ENCODE assay signal across 7 mouse cellular contexts in genomic region chr2:39226731-39227130, GRCm38 (mm10). TPM values are rescaled to one million over a fixed set of nuclear protein-coding genes. Genes with fewer than 3 reads are reported as not detected.
A peak's percentile ranks its signal among the peaks of the same experiment; 100 is the strongest.
DNase-seq lines count a peak whose midpoint lies in the region; ATAC-seq and TF ChIP-seq lines count a peak whose summit lies in the region.

No protein-coding gene starts in this region.

- no peak for ATAC-seq in lung, embryonic 15.5 days (ENCODE audit: borderline replicate concordance, extremely low read depth, low FRiP score, low TSS enrichment)
- peak; percentile 3; the same call in 1 of the 2 replicates for ATAC-seq in forebrain, embryonic 11.5 days (replicated peaks; ENCODE audit: low FRiP score)
- ATAC-seq in limb, embryonic 13.5 days (ENCODE audit: low FRiP score, low read depth) = no peak
- no peak for ATAC-seq in stomach, embryonic 15.5 days (ENCODE audit: insufficient read depth, low FRiP score, low read depth)

- H3K9me3 ChIP-seq in lung, embryonic 15.5 days = no peaks in the 10 kb centered on the region
- H3K9me3 ChIP-seq in forebrain, embryonic 11.5 days (ENCODE audit: control insufficient read depth, low read length) = no peaks in the 10 kb centered on the region
- H3K9me3 ChIP-seq in limb, embryonic 13.5 days = no peaks in the 10 kb centered on the region
- no peaks in the 10 kb centered on the region for H3K9me3 ChIP-seq in stomach, embryonic 15.5 days

- no peak overlapping the region for H3K27ac ChIP-seq in lung, embryonic 15.5 days
- H3K27ac ChIP-seq in forebrain, embryonic 11.5 days (ENCODE audit: low read depth, low read length) = no peak overlapping the region
- no peak overlapping the region; the same call in 1 of the 2 replicates for H3K27ac ChIP-seq in limb, embryonic 13.5 days
- H3K27ac ChIP-seq in stomach, embryonic 15.5 days = no peak overlapping the region; the same call in 1 of the 2 replicates

- H3K36me3 ChIP-seq in lung, embryonic 15.5 days = no peaks in the 10 kb centered on the region
- no peaks in the 10 kb centered on the region for H3K36me3 ChIP-seq in forebrain, embryonic 11.5 days (ENCODE audit: control insufficient read depth, insufficient read depth, low read length)
- no peaks in the 10 kb centered on the region for H3K36me3 ChIP-seq in limb, embryonic 13.5 days
- H3K36me3 ChIP-seq in stomach, embryonic 15.5 days = no peaks in the 10 kb centered on the region

- H3K27me3 ChIP-seq in lung, embryonic 15.5 days = no peaks in the 10 kb centered on the region
- H3K27me3 ChIP-seq in forebrain, embryonic 11.5 days (ENCODE audit: control insufficient read depth, insufficient read depth, low read length) = no peaks in the 10 kb centered on the region
- H3K27me3 ChIP-seq in limb, embryonic 13.5 days = no peaks in the 10 kb centered on the region
- H3K27me3 ChIP-seq in stomach, embryonic 15.5 days (replicated peaks) = no peaks in the 10 kb centered on the region

- TF ChIP-seq POLR2A in lung, adult 2 months (IDR thresholded peaks at IDR 0.05; ENCODE audit: borderline replicate concordance, extremely low read depth, low read depth, low read length) = no peak

- peak overlapping the region; percentile 17; the same call in 1 of the 2 replicates for H3K9ac ChIP-seq in lung, embryonic 15.5 days
- H3K9ac ChIP-seq in forebrain, embryonic 11.5 days (ENCODE audit: low read length) = peak overlapping the region; percentile 84; the same call in 1 of the 2 replicates
- peak overlapping the region; percentile 94 for H3K9ac ChIP-seq in limb, embryonic 13.5 days
- no peak overlapping the region for H3K9ac ChIP-seq in stomach, embryonic 15.5 days

- H3K4me1 ChIP-seq in lung, embryonic 15.5 days = peaks cover 12% of the 10 kb centered on the region
- H3K4me1 ChIP-seq in lung, adult 2 months (ENCODE audit: control insufficient read depth, insufficient read depth, low read length) = peaks cover 7% of the 10 kb centered on the region
- H3K4me1 ChIP-seq in forebrain, embryonic 11.5 days (replicated peaks; ENCODE audit: control insufficient read depth, insufficient read depth, low read length) = peaks cover 4% of the 10 kb centered on the region
- H3K4me1 ChIP-seq in limb, embryonic 13.5 days = peaks cover 15% of the 10 kb centered on the region
- peaks cover 10% of the 10 kb centered on the region; the same call in 1 of the 2 replicates for H3K4me1 ChIP-seq in stomach, embryonic 15.5 days

- H3K4me3 ChIP-seq in lung, embryonic 15.5 days = peak overlapping the region; percentile 90
- H3K4me3 ChIP-seq in lung, adult 2 months (replicated peaks; ENCODE audit: extremely low read depth, low read depth, low read length) = no peak overlapping the region
- peak overlapping the region; percentile 69 for H3K4me3 ChIP-seq in forebrain, embryonic 11.5 days (ENCODE audit: low read depth, low read length)
- H3K4me3 ChIP-seq in limb, embryonic 13.5 days = peak overlapping the region; percentile 80
- peak overlapping the region; percentile 88 for H3K4me3 ChIP-seq in stomach, embryonic 15.5 days (replicated peaks)

- no peak for TF ChIP-seq CTCF in lung, adult 2 months (IDR thresholded peaks at IDR 0.05; ENCODE audit: insufficient read depth, low read length)

- H3K4me2 ChIP-seq in lung, embryonic 15.5 days = peak overlapping the region; percentile 52
- H3K4me2 ChIP-seq in forebrain, embryonic 11.5 days (ENCODE audit: low read depth, low read length, severe bottlenecking) = peak overlapping the region; percentile 53
- H3K4me2 ChIP-seq in limb, embryonic 13.5 days (replicated peaks) = peak overlapping the region; percentile 60
- H3K4me2 ChIP-seq in stomach, embryonic 15.5 days = peak overlapping the region; percentile 48

- no peak for DNase-seq in lung, adult 2 months
- no peak for DNase-seq in forebrain, embryonic 11.5 days (ENCODE audit: low spot score)
- no peak for DNase-seq in spleen, adult 12 weeks (ENCODE audit: low spot score)
- DNase-seq in layer of hippocampus, postnatal 36 days = no peak

- 23% methylated on average over 3 of the region's 3 CpGs for WGBS in lung, embryonic 15.5 days
- WGBS in lung, adult 2 months = 29% methylated on average over 3 of the region's 3 CpGs
- WGBS in forebrain, embryonic 11.5 days = 17% methylated on average over 3 of the region's 3 CpGs
- WGBS in limb, embryonic 13.5 days = 32% methylated on average over 3 of the region's 3 CpGs
- WGBS in stomach, embryonic 15.5 days = 37% methylated on average over 3 of the region's 3 CpGs

RNA-seq across cellular contexts. Expression of gene Ppp6c, which starts 0.5 kb away (rescaled TPM):
- polyA plus RNA-seq in lung, embryonic 15.5 days (2015; fragmentation: Nextera tagmentation; extraction: Ambion mirVana) = 79.8 and 81.3 TPM in 2 replicates
- 17.3 and 24.1 TPM in 2 replicates for polyA plus RNA-seq in lung, adult 2 months (2012; rRNA removed)
- polyA plus RNA-seq in forebrain, embryonic 11.5 days (2014; fragmentation: Nextera tagmentation; extraction: Ambion mirVana) = 88.1 and 91.2 TPM in 2 replicates
- polyA plus RNA-seq in limb, embryonic 13.5 days (2015; fragmentation: Nextera tagmentation; extraction: Ambion mirVana) = 74.8 and 75.1 TPM in 2 replicates
- polyA plus RNA-seq in stomach, embryonic 15.5 days (2015; fragmentation: Nextera tagmentation; extraction: Ambion mirVana) = 71.2 and 73.8 TPM in 2 replicates
- 10 to 100 TPM; 65.9 to 66.6 TPM for total RNA-seq in layer of hippocampus, postnatal 36 days (2021)

RNA-seq across cellular contexts. Expression of gene Scai, which starts 36.2 kb away (rescaled TPM):
- polyA plus RNA-seq in lung, embryonic 15.5 days (2015; fragmentation: Nextera tagmentation; extraction: Ambion mirVana) = 8.6 and 9.4 TPM in 2 replicates
- 0.61 and 2.4 TPM in 2 replicates for polyA plus RNA-seq in lung, adult 2 months (2012; rRNA removed)
- 10.2 and 11.4 TPM in 2 replicates for polyA plus RNA-seq in forebrain, embryonic 11.5 days (2014; fragmentation: Nextera tagmentation; extraction: Ambion mirVana)
- 16.4 and 16.9 TPM in 2 replicates for polyA plus RNA-seq in limb, embryonic 13.5 days (2015; fragmentation: Nextera tagmentation; extraction: Ambion mirVana)
- polyA plus RNA-seq in stomach, embryonic 15.5 days (2015; fragmentation: Nextera tagmentation; extraction: Ambion mirVana) = 8.5 and 9.6 TPM in 2 replicates
- 10 to 100 TPM; 59.2 to 64.4 TPM for total RNA-seq in layer of hippocampus, postnatal 36 days (2021)
